Mouse (Mus musculus) lung, embryonic 16.5 days (tissue): ENCODE results near the gene Zkscan17. TPM values are rescaled to one million over a fixed set of nuclear protein-coding genes. Genes with fewer than 3 reads are reported as not detected.

Experiments used
- ATAC-seq: fragments of 200-750 bp; cut with Nextera tagmentation; 2 replicates; pipeline ENCODE4 v1.8.0; 2017; ENCODE audit warnings: low read depth, mild to moderate bottlenecking, moderate library complexity
- H3K27ac ChIP-seq: fragments of 300-500 bp; sonication (generic); 2 replicates; pipeline ENCODE4 v1.5.1; 2014; ENCODE audit warnings: mild to moderate bottlenecking, control low read depth, low read length
- H3K27me3 ChIP-seq: fragments of 300-500 bp; sonication (generic); 2 replicates; pipeline ENCODE4 v1.6.1; 2014; ENCODE audit warnings: low read depth, low read length, mixed read lengths; ENCODE audit not compliant: control insufficient read depth, insufficient read depth
- H3K36me3 ChIP-seq: fragments of 300-500 bp; sonication (generic); 2 replicates; pipeline ENCODE4 v1.6.1; 2014; ENCODE audit warnings: low read length; ENCODE audit not compliant: control insufficient read depth, insufficient read depth
- H3K4me1 ChIP-seq: fragments of 300-500 bp; sonication (generic); replicated peaks from 2 replicates; pipeline ENCODE4 v1.6.1; 2014; ENCODE audit warnings: low read length, mixed read lengths; ENCODE audit not compliant: control insufficient read depth, insufficient read depth
- H3K4me2 ChIP-seq: fragments of 300-500 bp; sonication (generic); 2 replicates; pipeline ENCODE4 v1.6.1; 2014; ENCODE audit warnings: low read depth, low read length, control low read depth
- H3K4me3 ChIP-seq: fragments of 300-500 bp; sonication (generic); 2 replicates; pipeline ENCODE4 v1.5.1; 2014; ENCODE audit warnings: mild to moderate bottlenecking, low read length, control low read depth
- H3K9ac ChIP-seq: fragments of 300-500 bp; sonication (generic); 2 replicates; pipeline ENCODE4 v1.6.1; 2014; ENCODE audit warnings: low read length, control low read depth
- H3K9me3 ChIP-seq: fragments of 300-500 bp; sonication (generic); 2 replicates; pipeline ENCODE4 v1.6.1; 2016; ENCODE audit warnings: low read length; ENCODE audit not compliant: control insufficient read depth
- WGBS: fragments of 180-500 bp; shearing (Covaris S2); extraction: QIAGEN DNeasy Blood & Tissue Kit; methylation state at CpG from one replicate; pipeline ENCODE4 v1.1.7; 2014; 5-methylcytosine and 5-hydroxymethylcytosine counted together
- polyA plus RNA-seq: library from polyadenylated mRNA; unstranded; fragments of >200 nt; fragmentation: Nextera tagmentation; extraction: Ambion mirVana; gene quantifications from 2 replicates; pipeline ENCODE4 v1.2.1, GENCODE M21; 2015

Gene Zkscan17
- polyA plus RNA-seq, 1 experiment from 2014 or later, result 24.5 TPM

DNA sequence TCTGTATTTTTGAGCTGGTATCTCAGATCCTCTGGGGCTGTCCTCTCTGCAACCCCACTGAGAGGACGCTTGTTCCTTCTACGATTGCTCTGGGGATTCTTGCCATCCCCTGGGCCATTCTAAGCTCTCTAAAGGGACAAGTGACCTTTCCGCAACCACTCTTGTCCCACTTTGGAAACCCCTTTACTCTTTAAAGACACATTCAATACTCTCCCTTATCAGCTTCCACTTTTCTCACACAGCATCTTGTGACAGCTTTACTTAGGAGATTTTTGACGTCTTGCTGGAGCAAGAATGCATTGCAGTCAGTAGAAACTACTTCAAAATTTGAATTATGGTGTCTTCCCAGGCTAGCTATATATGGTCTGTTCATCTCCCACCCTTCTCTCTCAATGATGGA lies 75.5 kb downstream of the Zkscan17 start, which contains the start of gene Snap47:
Gene Snap47, minus strand, starts transcription at position 101 of the 400 bp plus-strand sequence.
- 62% methylated on average over 4 of the region's 4 CpGs for WGBS
- ATAC-seq, result no peak

DNA sequence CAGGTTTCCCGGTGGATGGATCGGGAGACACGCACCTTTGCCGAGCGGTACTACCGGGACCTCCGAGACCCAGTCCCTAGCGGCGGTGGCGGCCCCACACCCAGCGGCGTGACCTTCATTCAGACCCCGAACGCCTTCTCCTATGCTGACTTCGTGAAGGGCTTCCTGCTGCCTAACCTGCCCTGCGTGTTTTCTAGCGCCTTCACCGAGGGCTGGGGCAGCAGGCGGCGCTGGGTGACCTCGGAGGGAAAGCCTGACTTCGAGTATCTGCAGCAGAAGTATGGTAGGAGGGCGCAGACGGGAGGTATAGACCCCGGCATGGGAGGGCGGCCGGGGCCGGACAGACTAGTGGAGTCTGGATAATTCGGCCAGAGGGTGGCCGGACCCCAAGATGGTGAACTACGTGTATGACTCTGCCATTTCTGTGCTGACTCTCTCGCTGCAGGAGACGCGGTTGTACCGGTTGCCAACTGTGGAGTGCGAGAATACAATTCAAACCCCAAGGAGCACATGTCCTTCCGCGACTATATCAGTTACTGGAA lies 76.2 kb downstream of the Zkscan17 start:
- peak; percentile 64 for ATAC-seq
- peak overlapping the region; percentile 89 for H3K27ac ChIP-seq
- H3K9ac ChIP-seq, result peak overlapping the region; percentile 91
- peak overlapping the region; percentile 93 for H3K4me2 ChIP-seq
- peaks cover 20% of the 10 kb centered on the region for H3K36me3 ChIP-seq
- under 1% methylated on average over 38 of the region's 38 CpGs for WGBS
- H3K27me3 ChIP-seq, result no peaks in the 10 kb centered on the region
- H3K9me3 ChIP-seq, result no peaks in the 10 kb centered on the region
- H3K4me1 ChIP-seq, result peaks cover 11% of the 10 kb centered on the region
- peak overlapping the region; percentile 92 for H3K4me3 ChIP-seq

More for the DNA sequence above, 75.5 kb downstream of the Zkscan17 start, which contains the start of gene Snap47:
- Histone ChIP-seq H3K4me1 (peaks cover 11% of the 10 kb centered on the region), H3K9ac (peak within 1 kb of the TSS; percentile 91), H3K4me2 (peak within 1 kb of the TSS; percentile 93), H3K4me3 (peak within 1 kb of the TSS; percentile 92), H3K9me3 (no peaks in the 10 kb centered on the region), H3K36me3 (peaks cover 26% of the 10 kb centered on the region), H3K27me3 (no peaks in the 10 kb centered on the region), H3K27ac (peak within 1 kb of the TSS; percentile 89)

DNA sequence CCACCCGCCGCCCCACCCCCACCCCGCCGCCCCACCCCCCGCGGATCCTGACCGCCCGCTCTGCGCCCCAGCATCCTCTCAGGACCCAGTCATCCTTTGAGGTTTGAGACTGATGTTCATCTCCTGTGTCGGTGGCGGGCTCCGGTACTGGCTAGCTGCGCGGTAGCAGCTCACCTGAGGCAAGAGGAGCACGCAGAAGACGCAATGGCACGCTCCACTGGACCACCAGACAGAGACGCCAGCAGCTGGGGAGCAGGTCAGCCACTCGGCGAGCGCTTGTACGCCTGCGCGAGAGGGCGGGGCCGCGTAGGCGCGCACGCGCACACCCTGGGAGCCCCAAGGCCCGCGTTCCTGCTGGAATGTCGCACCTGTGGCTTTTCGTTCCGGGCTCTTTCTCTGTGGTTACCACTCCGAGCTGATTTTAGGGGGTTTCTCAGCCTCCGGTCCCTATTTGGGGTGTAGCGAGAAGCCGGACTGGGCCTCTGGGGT lies 76.8 kb downstream of the Zkscan17 start, which contains the start of gene Jmjd4:
Gene Jmjd4, plus strand, starts transcription at position 305 of the 489 bp plus-strand sequence.
- peak within 1 kb of the TSS; percentile 91 for H3K9ac ChIP-seq
- peak; percentile 98 for ATAC-seq
- 0% methylated on average over 31 of the region's 40 CpGs for WGBS

DNA sequence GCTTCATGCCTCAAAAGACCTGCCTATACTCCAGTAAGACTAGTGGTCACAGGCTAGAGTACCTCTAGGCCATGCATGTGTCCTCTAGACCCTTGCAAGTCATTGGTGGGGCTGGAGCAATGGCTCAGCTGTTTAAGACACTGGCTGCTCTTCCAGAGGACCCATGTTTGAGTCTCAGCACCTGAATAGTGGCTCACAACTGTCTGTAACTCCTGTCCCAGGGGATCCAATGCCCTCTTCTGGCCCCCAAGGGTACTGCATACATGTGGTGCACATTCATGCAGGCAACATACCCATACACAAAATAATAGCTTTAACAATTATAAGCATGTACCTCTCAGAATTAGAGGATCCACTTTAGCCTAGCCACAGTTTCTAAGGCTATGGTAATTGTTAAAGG lies 83.4 kb downstream of the Zkscan17 start:
- Histone ChIP-seq H3K36me3 (no peaks in the 10 kb centered on the region), H3K9ac (no peak overlapping the region), H3K4me3 (no peak overlapping the region), H3K9me3 (peaks cover 3% of the 10 kb centered on the region; the same call in 1 of the 2 replicates), H3K27ac (no peak overlapping the region), H3K27me3 (no peaks in the 10 kb centered on the region), H3K4me2 (no peak overlapping the region), H3K4me1 (no peaks in the 10 kb centered on the region)
- ATAC-seq, result no peak

More for the DNA sequence above, 76.8 kb downstream of the Zkscan17 start, which contains the start of gene Jmjd4:
- H3K9me3 ChIP-seq, result no peaks in the 10 kb centered on the region
- peak within 1 kb of the TSS; percentile 89 for H3K27ac ChIP-seq
- peak within 1 kb of the TSS; percentile 92 for H3K4me3 ChIP-seq
- peak within 1 kb of the TSS; percentile 93 for H3K4me2 ChIP-seq
- no peaks in the 10 kb centered on the region for H3K27me3 ChIP-seq
- H3K4me1 ChIP-seq, result peaks cover 11% of the 10 kb centered on the region
- peaks cover 15% of the 10 kb centered on the region for H3K36me3 ChIP-seq

DNA sequence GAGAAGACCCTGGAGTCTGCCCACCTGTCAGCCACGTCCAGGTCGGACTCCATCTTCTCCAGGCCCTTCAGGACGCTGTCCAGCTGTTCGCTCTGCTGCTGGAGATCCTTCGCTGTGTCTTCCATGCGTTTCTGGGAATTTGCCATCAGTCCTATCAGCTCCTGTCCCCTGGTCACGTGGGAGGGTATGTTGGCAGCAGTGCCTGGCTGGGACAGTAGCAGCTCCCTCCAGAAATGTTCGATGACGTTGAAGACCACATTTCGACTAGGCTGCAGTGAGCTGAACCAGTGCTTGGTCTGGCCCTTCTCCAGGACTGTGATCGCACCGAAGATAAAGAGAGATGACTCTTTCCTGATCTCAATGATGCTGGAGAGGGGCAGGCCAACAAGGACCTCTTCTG lies 88.6 kb downstream of the Zkscan17 start:
- Histone ChIP-seq H3K9ac (no peak overlapping the region), H3K4me1 (0 out of 2 replicates have a peak, but pooled peaks cover 2% of the 10 kb centered on the region), H3K36me3 (peaks cover 14% of the 10 kb centered on the region), H3K27me3 (no peaks in the 10 kb centered on the region), H3K4me2 (no peak overlapping the region), H3K4me3 (no peak overlapping the region), H3K27ac (no peak overlapping the region), H3K9me3 (peaks cover 5% of the 10 kb centered on the region)
- ATAC-seq, result no peak
- WGBS, result 88% methylated on average over 12 of the region's 12 CpGs

Other genes starting within 250 kb of the Zkscan17 start
- 0.48 and 0.55 TPM in 2 replicates for gene Wnt3a, start 236.0 kb downstream of the Zkscan17 start, polyA plus RNA-seq
- gene Wnt9a, start 219.8 kb downstream of the Zkscan17 start, polyA plus RNA-seq, result 3.9 and 4.1 TPM in 2 replicates
- not detected in 2 replicates for gene Prss38, start 151.1 kb downstream of the Zkscan17 start, polyA plus RNA-seq
- 9.8 and 10.3 TPM in 2 replicates for gene Jmjd4, start 76.7 kb downstream of the Zkscan17 start, polyA plus RNA-seq
- gene Snap47, start 75.6 kb downstream of the Zkscan17 start, polyA plus RNA-seq, result 92.9 and 94.0 TPM in 2 replicates
- 7.8 and 10.0 TPM in 2 replicates for gene Zfp867, start 54.3 kb downstream of the Zkscan17 start, polyA plus RNA-seq
- gene Nlrp3, start 14.8 kb upstream of the Zkscan17 start, polyA plus RNA-seq, result 0.31 and 0.54 TPM in 2 replicates
- gene Olfr222, start 49.5 kb upstream of the Zkscan17 start, polyA plus RNA-seq, result not detected in 2 replicates
- not detected in 2 replicates for gene Olfr223, start 66.5 kb upstream of the Zkscan17 start, polyA plus RNA-seq
- 52.9 and 59.0 TPM in 2 replicates for gene Mprip, start 134.6 kb upstream of the Zkscan17 start, polyA plus RNA-seq